Mouse (Mus musculus): ENCODE measurements at regions not wholly inside any gene's neighbourhood (a gene's known extent, or its start where the extent isn't known, plus 50 kb on each side); places are given as distances from the start of the nearest gene placed in this dataset.

DNA sequence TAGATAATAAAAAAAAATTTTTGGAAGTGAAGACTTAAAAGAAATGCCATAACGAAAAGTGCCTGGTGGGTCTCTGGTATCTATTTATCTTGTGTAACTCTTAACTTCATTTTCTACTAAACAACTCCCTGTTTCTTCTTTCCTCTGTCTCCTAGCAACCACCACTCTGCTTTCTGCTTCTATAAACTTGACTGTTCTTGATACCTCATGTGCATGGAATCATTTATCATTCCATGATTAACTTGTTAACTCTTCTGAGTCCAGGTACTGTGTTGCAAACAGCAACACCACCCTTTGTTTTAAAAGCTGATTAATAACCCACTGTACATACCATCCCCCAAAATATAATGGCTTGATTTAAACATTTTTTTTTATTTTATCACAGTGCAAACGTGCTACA lies 325.0 kb downstream of the Mettl4 start:
- DNase-seq = no peak

DNA sequence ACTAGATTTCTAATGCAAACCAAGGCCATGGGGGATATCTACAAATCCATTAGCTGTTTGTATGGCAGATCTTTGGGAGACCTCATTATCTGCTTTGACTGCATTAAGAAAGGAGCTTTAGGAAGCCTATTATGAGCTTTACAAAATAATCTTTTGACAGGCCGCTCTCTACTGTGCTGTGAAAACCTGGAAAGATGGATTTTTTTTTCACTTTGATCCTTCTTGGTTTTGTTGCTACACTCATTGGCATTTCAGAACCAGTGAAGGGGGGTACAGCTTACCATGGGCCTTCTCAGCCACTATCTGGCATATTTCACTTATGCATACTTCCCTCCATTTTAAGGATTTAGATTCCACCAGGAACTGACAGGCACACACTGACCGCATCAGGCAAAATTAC lies 366.8 kb downstream of the Mettl4 start:
- DNase-seq = no peak

DNA sequence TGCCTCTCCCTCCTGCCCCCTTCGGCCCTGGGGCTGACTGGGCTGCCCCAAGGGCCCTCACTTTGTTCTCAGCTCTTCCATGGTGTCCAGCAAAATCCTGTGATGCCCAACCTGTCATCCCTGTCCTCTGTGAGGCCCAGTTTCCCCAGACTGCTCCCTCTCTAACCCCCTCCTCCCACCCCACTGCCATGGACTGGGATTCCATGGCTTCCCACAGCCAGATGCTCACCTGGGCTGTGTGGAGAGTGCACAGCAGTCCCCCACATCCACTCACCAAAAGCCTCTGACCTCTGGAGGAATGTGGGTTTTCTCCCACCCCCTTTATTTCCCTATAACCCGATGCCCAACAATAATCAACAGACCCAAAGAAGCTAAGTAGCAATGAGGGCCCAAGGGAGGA lies 414.1 kb downstream of the Mettl4 start:
- no peak for DNase-seq

DNA sequence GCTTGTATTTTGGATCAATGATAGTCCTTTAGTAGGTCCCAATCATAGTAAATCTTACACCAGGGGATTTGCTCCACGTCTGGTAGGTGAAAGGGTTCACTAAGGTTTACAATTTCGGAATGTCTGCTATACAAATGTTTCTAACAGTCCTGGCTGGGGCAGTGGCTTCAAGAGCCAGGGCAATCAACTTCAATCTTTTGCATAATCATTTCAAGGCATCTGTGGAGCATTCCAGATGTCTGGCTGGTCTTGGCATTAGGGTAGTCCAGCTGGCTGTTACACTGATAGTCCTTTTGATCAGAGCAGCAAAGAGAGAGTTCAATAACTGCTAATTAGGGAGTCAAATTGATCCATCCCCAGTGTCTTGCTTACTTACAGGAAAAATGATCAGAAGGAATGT lies 423.6 kb downstream of the Mettl4 start:
- no peak for DNase-seq

DNA sequence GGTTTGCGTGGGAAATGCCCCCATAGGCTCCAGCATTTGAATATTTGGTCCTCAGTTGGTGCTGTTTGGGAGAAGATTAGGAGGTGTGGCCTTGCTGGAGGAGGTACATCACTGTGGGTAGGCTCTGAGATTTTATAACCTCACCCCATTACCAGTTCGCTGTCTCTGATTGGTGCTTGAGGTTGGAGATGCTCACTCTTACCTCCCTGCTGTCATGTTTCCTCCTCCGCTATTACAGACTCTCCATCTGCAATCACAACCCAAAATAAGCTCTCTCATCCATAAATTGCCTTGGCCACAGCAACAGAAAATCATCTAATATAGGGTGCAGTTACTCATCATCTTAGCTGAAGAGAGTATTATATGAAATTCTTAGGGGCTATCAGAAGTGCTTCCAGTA lies 458.6 kb downstream of the Mettl4 start:
- no peak for DNase-seq

DNA sequence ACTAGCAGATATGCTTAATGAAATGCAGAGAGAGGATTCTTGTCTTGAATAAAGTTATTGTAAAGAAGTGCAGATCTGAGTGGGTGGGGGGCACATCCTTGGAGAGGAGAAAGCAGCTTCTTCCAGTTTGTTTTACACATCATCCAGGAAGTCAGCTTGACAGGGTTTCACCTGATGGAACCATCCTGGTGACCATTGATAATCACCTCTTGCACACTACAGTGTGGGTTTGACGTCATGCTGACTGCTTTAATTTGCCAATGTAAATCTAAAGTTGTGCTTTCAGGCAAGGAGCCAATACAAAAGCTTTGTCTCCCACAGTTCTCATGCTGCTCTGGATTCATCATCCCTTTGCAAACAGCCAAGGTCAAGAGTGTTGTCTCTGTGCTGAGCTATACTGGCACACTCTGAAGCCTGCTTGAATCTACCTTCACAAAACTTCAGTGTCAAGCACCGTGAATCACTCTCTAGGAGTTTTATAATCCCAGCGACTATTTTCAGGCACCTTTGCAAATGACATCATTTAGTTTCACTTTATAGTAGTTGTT lies 462.1 kb downstream of the Mettl4 start:
- no peak for DNase-seq

DNA sequence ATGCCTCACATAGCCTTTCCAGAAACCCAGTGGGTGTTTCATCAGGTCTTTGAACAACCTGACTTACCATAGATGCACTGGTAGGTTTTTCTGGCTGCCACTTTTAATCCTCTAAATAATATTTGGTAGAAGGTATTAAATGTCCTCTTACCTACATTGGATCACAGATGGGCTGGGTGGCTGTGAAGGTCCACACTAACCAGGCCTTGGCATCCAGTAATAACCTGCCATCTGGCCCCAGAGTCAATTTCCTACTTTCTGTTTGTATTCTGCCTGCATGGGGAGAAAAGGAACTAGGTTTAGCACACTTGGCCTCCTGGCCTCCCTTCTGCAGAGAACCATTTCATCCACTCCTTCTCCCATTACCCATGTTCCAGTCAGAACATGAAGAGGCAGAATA lies 473.0 kb downstream of the Mettl4 start:
- peak in 1 of 2 experiments; percentile 7 for DNase-seq

DNA sequence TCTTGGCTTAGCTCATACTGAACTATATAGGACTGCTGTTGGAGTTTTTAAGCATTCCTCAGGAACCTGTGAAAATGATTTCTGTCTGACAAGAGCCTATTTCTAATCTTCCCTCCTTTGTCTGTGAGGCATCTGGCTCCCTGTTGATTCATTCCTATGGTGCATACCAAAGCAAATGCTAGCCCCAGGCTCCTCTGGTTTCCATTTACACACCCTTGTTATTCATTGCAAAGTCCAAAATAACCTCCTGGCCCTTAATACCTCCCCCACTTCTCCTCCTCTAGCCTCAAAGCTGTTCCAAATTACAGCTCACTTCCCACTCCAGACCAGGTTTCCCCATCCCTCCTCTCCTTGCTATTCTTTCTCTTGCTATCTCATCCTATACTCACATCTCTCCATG lies 480.1 kb downstream of the Mettl4 start:
- DNase-seq = no peak

DNA sequence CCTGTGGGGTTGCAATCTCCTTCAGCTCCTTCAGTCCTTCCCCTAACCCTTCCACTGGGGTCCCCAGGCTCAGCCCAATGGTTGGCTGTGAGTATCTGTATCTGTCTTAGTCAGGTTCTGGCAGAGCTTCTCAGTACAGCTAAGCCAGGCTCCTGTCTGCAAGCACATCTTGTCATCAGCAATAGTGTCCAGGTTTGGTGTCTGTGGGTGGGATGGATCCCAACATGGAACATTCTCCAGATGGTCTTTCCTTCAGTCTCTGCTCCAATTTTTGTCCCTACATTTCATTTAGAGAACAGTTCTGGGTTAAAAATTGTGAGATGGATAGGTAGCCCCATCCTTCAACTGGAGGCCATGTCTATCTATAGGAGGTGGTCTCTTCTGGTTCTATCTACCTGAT lies 494.2 kb downstream of the Mettl4 start:
- DNase-seq = no peak

DNA sequence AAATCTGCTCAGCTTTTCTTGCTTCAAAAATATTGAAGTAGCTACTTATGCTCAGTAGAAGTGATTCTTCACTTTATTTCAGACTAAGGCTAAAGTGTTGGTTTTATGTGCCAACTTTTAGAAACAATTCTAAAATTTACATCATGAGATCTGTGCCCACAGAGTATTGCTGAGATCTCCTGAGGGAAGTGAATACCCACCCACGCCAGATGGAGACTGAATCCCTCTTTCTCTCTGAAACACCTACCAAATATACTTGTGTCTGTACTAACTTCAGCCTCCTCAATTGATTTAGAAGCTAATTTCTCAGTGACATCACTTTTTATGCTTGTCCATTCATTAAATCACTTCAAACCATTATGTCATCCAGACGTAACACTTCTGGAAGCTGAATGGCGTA lies 495.0 kb downstream of the Mettl4 start:
- DNase-seq = no peak

DNA sequence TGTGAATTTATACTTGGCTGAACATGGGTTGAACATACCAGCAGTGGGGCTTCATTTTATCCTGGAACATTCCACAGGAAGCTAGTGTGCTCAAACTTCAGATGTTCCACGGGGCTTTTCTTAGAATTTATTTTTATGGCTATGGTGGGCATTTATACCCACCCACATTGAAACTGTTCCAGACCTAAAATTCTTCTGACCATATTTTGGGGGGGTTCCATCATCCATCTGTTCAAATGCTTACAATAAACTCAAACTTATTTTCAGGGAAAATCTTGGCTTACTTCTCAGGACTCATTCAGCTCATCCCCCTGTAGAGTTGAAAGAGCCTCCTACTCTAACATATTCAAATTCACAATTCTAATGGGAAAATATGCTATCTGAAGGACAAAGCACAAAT lies 506.0 kb downstream of the Mettl4 start:
- no peak for DNase-seq

DNA sequence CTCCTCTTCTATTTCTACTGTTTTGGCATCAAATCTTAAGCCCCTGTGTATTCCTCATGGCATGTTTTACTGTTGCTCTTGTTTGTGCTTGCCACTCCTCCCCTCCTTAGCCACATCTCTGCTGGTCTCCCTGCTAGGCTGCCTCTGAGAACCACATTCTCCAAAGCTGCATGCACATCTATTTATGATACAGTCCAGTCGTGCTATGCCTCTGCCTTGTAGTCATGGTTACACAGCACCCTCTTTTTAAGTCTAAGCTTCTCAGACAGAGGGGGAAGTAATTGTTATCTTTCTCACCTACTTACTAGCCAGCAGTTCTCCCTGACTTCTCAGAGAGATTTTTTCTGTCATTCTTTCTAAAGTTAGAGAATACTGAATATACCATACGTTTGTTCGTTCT lies 523.7 kb downstream of the Mettl4 start:
- no peak for DNase-seq

All from cerebellum, postnatal 10 days (tissue).